Mouse (Mus musculus): Measurements from ENCODE around the gene Tyw1. TPM values are rescaled to one million over a fixed set of nuclear protein-coding genes. Genes with fewer than 3 reads are reported as not detected.
A peak's percentile ranks its signal among the peaks of the same experiment; 100 is the strongest.

The Tyw1 gene
- polyA plus RNA-seq, 1 experiment from 2014 or later, result 35.0 TPM

DNA sequence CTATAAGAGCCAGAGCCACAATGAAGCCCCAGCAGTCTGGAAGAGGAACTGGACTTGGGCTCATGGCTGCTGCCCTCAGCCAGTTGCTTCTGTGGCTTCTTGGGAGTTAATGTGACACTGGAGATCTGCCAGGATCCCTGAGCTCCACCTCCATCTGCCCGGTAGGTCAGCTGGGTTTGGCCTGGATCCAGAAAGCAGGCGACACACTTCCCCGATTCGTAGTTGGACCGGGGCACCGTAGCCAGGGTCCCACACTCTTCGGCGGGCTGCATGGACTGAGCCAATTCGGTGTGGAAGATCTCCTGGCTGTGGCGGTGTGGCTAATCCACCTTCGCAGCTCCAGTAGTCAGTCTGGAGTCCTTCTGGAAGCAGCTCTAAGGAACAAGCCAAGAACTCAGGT lies 113.8 kb downstream of the Tyw1 start, which contains the start of gene Caln1:
TSS of gene Caln1 (plus strand) at position 219 of the 400 bp plus-strand sequence.
- H3K27ac ChIP-seq (replicated peaks), result no peak within 1 kb of the TSS
- no peak within 1 kb of the TSS for H3K4me3 ChIP-seq
- no peak for DNase-seq (ENCODE audit: low spot score)
- H3K36me3 ChIP-seq, result no peaks in the 10 kb centered on the region
- H3K9me3 ChIP-seq (replicated peaks), result no peaks in the 10 kb centered on the region
- H3K27me3 ChIP-seq (ENCODE audit: low read depth, poor library complexity, severe bottlenecking), result no peaks in the 10 kb centered on the region
- 95% methylated on average over 11 of the region's 11 CpGs for WGBS
- H3K4me1 ChIP-seq, result no peaks in the 10 kb centered on the region

- Histone ChIP-seq H3K36me3 (no peaks in the 10 kb centered on the region), H3K27me3 (ENCODE audit: low read depth, poor library complexity, severe bottlenecking) (no peaks in the 10 kb centered on the region), H3K4me1 (no peaks in the 10 kb centered on the region), H3K27ac (replicated peaks) (no peak overlapping the region), H3K9me3 (replicated peaks) (no peaks in the 10 kb centered on the region), H3K4me3 (no peak overlapping the region)
- DNase-seq (ENCODE audit: low spot score), result no peak
- 87% methylated on average over 3 of the region's 3 CpGs for WGBS
Observed at GRCm38 (mm10) chr5:130375411-130375810, 120.0 kb downstream of the Tyw1 start.

GRCm38 (mm10) chr5:130384222-130384912 lies 128.9 kb downstream of the Tyw1 start, which contains the start of gene A330070K13Rik:
Gene A330070K13Rik (minus strand): TSS chr5:130384631.
- DNase-seq (ENCODE audit: low spot score), result no peak
- Histone ChIP-seq H3K36me3 (no peaks in the 10 kb centered on the region), H3K9me3 (replicated peaks) (no peaks in the 10 kb centered on the region), H3K27me3 (ENCODE audit: low read depth, poor library complexity, severe bottlenecking) (no peaks in the 10 kb centered on the region), H3K27ac (replicated peaks) (no peak within 1 kb of the TSS), H3K4me3 (peak within 1 kb of the TSS; percentile 28), H3K4me1 (peaks cover 22% of the 10 kb centered on the region)
- 11% methylated on average over 13 of the region's 13 CpGs for WGBS

GRCm38 (mm10) chr5:130386418-130386817 lies 131.0 kb downstream of the Tyw1 start:
- DNase-seq (ENCODE audit: low spot score), result peak; percentile 16
- Histone ChIP-seq H3K4me1 (peaks cover 22% of the 10 kb centered on the region), H3K36me3 (no peaks in the 10 kb centered on the region), H3K27me3 (ENCODE audit: low read depth, poor library complexity, severe bottlenecking) (no peaks in the 10 kb centered on the region), H3K27ac (replicated peaks) (no peak overlapping the region), H3K9me3 (replicated peaks) (no peaks in the 10 kb centered on the region), H3K4me3 (no peak overlapping the region)
- WGBS, result 64% methylated on average over 7 of the region's 7 CpGs

Other genes with a start within 250 kb of the Tyw1 start
- 33.3 and 36.0 TPM in 2 replicates for gene Asl, start 226.4 kb upstream of the Tyw1 start, polyA plus RNA-seq (2016; fragmentation: Nextera tagmentation; extraction: Ambion mirVana)
- 63.8 and 65.9 TPM in 2 replicates for gene Crcp, start 226.3 kb upstream of the Tyw1 start, polyA plus RNA-seq (2016; fragmentation: Nextera tagmentation; extraction: Ambion mirVana)
- gene Tpst1, start 182.3 kb upstream of the Tyw1 start, polyA plus RNA-seq (2016; fragmentation: Nextera tagmentation; extraction: Ambion mirVana), result 57.5 and 60.4 TPM in 2 replicates
- gene Kctd7, start 110.8 kb upstream of the Tyw1 start, polyA plus RNA-seq (2016; fragmentation: Nextera tagmentation; extraction: Ambion mirVana), result 6.3 and 7.2 TPM in 2 replicates
- gene Rabgef1, start 83.8 kb upstream of the Tyw1 start, polyA plus RNA-seq (2016; fragmentation: Nextera tagmentation; extraction: Ambion mirVana), result 25.0 and 28.4 TPM in 2 replicates
- 37.0 and 37.5 TPM in 2 replicates for gene Tmem248, start 38.5 kb upstream of the Tyw1 start, polyA plus RNA-seq (2016; fragmentation: Nextera tagmentation; extraction: Ambion mirVana)
- gene Sbds, start 89 bp upstream of the Tyw1 start, polyA plus RNA-seq (2016; fragmentation: Nextera tagmentation; extraction: Ambion mirVana), result 77.6 and 80.9 TPM in 2 replicates
- gene Caln1, start 113.8 kb downstream of the Tyw1 start, polyA plus RNA-seq (2016; fragmentation: Nextera tagmentation; extraction: Ambion mirVana), result 0.33 and 0.45 TPM in 2 replicates
- not detected in 2 replicates for gene A330070K13Rik, start 129.0 kb downstream of the Tyw1 start, polyA plus RNA-seq (2016; fragmentation: Nextera tagmentation; extraction: Ambion mirVana)

Measured in midbrain, embryonic 10.5 days (tissue).